Comparison of ENCODE assay signal across 10 mouse cellular contexts in the genomic region with DNA sequence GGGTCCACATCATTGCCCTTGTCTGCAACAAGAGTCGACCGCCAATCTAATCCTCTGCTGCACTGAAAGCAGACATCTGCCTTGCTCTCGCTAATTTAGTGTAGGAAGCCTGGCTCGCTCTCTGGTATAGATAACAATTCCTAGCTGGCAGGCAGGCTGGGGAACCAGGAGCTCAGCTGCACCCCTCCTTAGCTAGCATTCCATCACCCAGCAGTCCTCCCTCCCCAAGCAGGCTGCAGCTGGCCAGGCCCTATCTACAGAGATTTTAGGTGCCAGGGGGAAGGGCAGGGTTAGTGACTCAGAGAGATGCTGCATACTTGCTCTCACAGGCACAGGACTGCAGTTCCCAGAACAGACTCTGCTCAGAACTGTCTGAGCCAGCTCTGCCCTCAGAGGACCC. TPM values are rescaled to one million over a fixed set of nuclear protein-coding genes. Genes with fewer than 3 reads are reported as not detected.
A peak's percentile ranks its signal among the peaks of the same experiment; 100 is the strongest.
DNase-seq lines count a peak whose midpoint lies in the region; ATAC-seq lines count a peak whose summit lies in the region.
"Had no signal": no experiment of that assay in that cellular context is flagged by ENCODE, and none has a peak within 500 bp of the region (broad histone marks: within the 10 kb centered on the region; RNA-seq: fewer than 3 reads in every experiment).

No protein-coding gene starts in this region.

- H3K36me3 ChIP-seq in embryonic facial prominence, embryonic 14.5 days (ENCODE audit: control insufficient read depth, insufficient read depth, low read length) = no peaks in the 10 kb centered on the region
- no peaks in the 10 kb centered on the region for H3K36me3 ChIP-seq in embryonic facial prominence, embryonic 10.5 days (replicated peaks)
- no peaks in the 10 kb centered on the region for H3K36me3 ChIP-seq in neural tube, embryonic 14.5 days (ENCODE audit: control insufficient read depth, insufficient read depth, low read length)
- no peaks in the 10 kb centered on the region for H3K36me3 ChIP-seq in neural tube, embryonic 15.5 days
- H3K36me3 ChIP-seq: intestine, embryonic 15.5 days; midbrain, embryonic 12.5 days had no signal

- no peaks in the 10 kb centered on the region for H3K4me1 ChIP-seq in embryonic facial prominence, embryonic 14.5 days (ENCODE audit: control insufficient read depth, insufficient read depth, low read length)
- no peaks in the 10 kb centered on the region for H3K4me1 ChIP-seq in embryonic facial prominence, embryonic 10.5 days
- H3K4me1 ChIP-seq in neural tube, embryonic 14.5 days (ENCODE audit: control insufficient read depth, insufficient read depth, low read length) = no peaks in the 10 kb centered on the region
- H3K4me1 ChIP-seq in neural tube, embryonic 15.5 days = no peaks in the 10 kb centered on the region
- H3K4me1 ChIP-seq: intestine, embryonic 15.5 days; midbrain, embryonic 12.5 days had no signal

- no peak for ATAC-seq in embryonic facial prominence, embryonic 14.5 days (ENCODE audit: low read depth)
- peak; percentile 24; the same call in 1 of the 2 replicates for ATAC-seq in neural tube, embryonic 14.5 days (ENCODE audit: low read depth)
- no peak for ATAC-seq in neural tube, embryonic 15.5 days (ENCODE audit: low FRiP score)
- ATAC-seq: intestine, embryonic 15.5 days had no signal

- peak; percentile 3 for DNase-seq in embryonic facial prominence, embryonic 14.5 days (ENCODE audit: low spot score)
- DNase-seq in embryonic facial prominence, embryonic 10.5 days (ENCODE audit: low spot score) = no peak
- peak; percentile 19 for DNase-seq in heart, postnatal 14 days
- peak; percentile 58 for DNase-seq in right cerebral cortex, postnatal 25 days
- no peak for DNase-seq in urinary bladder, postnatal 4 days (ENCODE audit: low spot score in 2 of 2)
- no peak for DNase-seq in testis, postnatal 10 days (ENCODE audit: low spot score)

- H3K27ac ChIP-seq in embryonic facial prominence, embryonic 14.5 days (replicated peaks; ENCODE audit: low read depth, low read length) = no peak overlapping the region
- no peak overlapping the region for H3K27ac ChIP-seq in embryonic facial prominence, embryonic 10.5 days (replicated peaks)
- no peak overlapping the region for H3K27ac ChIP-seq in neural tube, embryonic 14.5 days (ENCODE audit: low read depth, low read length)
- H3K27ac ChIP-seq in neural tube, embryonic 15.5 days (replicated peaks) = no peak overlapping the region
- H3K27ac ChIP-seq: intestine, embryonic 15.5 days; midbrain, embryonic 12.5 days had no signal

- H3K4me2 ChIP-seq in embryonic facial prominence, embryonic 14.5 days (ENCODE audit: low read depth, low read length) = no peak overlapping the region
- no peak overlapping the region for H3K4me2 ChIP-seq in neural tube, embryonic 14.5 days (ENCODE audit: low read depth, low read length)
- H3K4me2 ChIP-seq in neural tube, embryonic 15.5 days = no peak overlapping the region
- H3K4me2 ChIP-seq: intestine, embryonic 15.5 days; midbrain, embryonic 12.5 days had no signal

- intact Hi-C loops in heart, postnatal 14 days (cut with DNase I) = no loop called here

- WGBS in embryonic facial prominence, embryonic 14.5 days = 34% methylated on average over 4 of the region's 4 CpGs
- WGBS in embryonic facial prominence, embryonic 10.5 days = 51% methylated on average over 4 of the region's 4 CpGs
- 50% methylated on average over 4 of the region's 4 CpGs for WGBS in neural tube, embryonic 14.5 days
- WGBS in neural tube, embryonic 15.5 days = 39% methylated on average over 4 of the region's 4 CpGs

- H3K27me3 ChIP-seq in embryonic facial prominence, embryonic 14.5 days (replicated peaks; ENCODE audit: control insufficient read depth, insufficient read depth, low read length) = no peaks in the 10 kb centered on the region
- H3K27me3 ChIP-seq in embryonic facial prominence, embryonic 10.5 days (replicated peaks; ENCODE audit: low read depth, poor library complexity, severe bottlenecking) = no peaks in the 10 kb centered on the region
- no peaks in the 10 kb centered on the region for H3K27me3 ChIP-seq in neural tube, embryonic 14.5 days (ENCODE audit: control insufficient read depth, insufficient read depth, low read length)
- H3K27me3 ChIP-seq in neural tube, embryonic 15.5 days (replicated peaks) = no peaks in the 10 kb centered on the region
- H3K27me3 ChIP-seq: intestine, embryonic 15.5 days; midbrain, embryonic 12.5 days had no signal

- no peak overlapping the region for H3K9ac ChIP-seq in embryonic facial prominence, embryonic 14.5 days (ENCODE audit: low read depth, low read length)
- no peak overlapping the region for H3K9ac ChIP-seq in neural tube, embryonic 14.5 days (replicated peaks; ENCODE audit: low read depth, low read length)
- no peak overlapping the region for H3K9ac ChIP-seq in neural tube, embryonic 15.5 days (replicated peaks)
- H3K9ac ChIP-seq: intestine, embryonic 15.5 days; midbrain, embryonic 12.5 days had no signal

- no peak overlapping the region for H3K4me3 ChIP-seq in embryonic facial prominence, embryonic 14.5 days (ENCODE audit: low read depth, low read length)
- no peak overlapping the region for H3K4me3 ChIP-seq in embryonic facial prominence, embryonic 10.5 days
- H3K4me3 ChIP-seq in neural tube, embryonic 14.5 days (ENCODE audit: low read depth, low read length) = no peak overlapping the region
- no peak overlapping the region for H3K4me3 ChIP-seq in neural tube, embryonic 15.5 days (replicated peaks)
- H3K4me3 ChIP-seq: intestine, embryonic 15.5 days; midbrain, embryonic 12.5 days had no signal

- no peaks in the 10 kb centered on the region for H3K9me3 ChIP-seq in embryonic facial prominence, embryonic 14.5 days (ENCODE audit: control insufficient read depth, low read length)
- no peaks in the 10 kb centered on the region for H3K9me3 ChIP-seq in embryonic facial prominence, embryonic 10.5 days
- H3K9me3 ChIP-seq in neural tube, embryonic 14.5 days (ENCODE audit: control insufficient read depth, low read length) = no peaks in the 10 kb centered on the region
- H3K9me3 ChIP-seq in neural tube, embryonic 15.5 days (replicated peaks) = no peaks in the 10 kb centered on the region
- H3K9me3 ChIP-seq: intestine, embryonic 15.5 days; midbrain, embryonic 12.5 days had no signal

RNA-seq across cellular contexts. Expression of a gene that starts 5.9 kb away (rescaled TPM):
- 0.11 and 0.34 TPM in 2 replicates for polyA plus RNA-seq in embryonic facial prominence, embryonic 14.5 days (2014; fragmentation: Nextera tagmentation; extraction: Ambion mirVana)
- 0.19 TPM in 2 replicates for polyA plus RNA-seq in embryonic facial prominence, embryonic 10.5 days (2016; fragmentation: Nextera tagmentation; extraction: Ambion mirVana)
- polyA plus RNA-seq in neural tube, embryonic 14.5 days (2014; fragmentation: Nextera tagmentation; extraction: Ambion mirVana) = 4.1 and 6.6 TPM in 2 replicates
- 4.2 and 5.3 TPM in 2 replicates for polyA plus RNA-seq in neural tube, embryonic 15.5 days (2015; fragmentation: Nextera tagmentation; extraction: Ambion mirVana)
- total RNA-seq in heart, postnatal 14 days (2021) = under 1 TPM; 0.53 to 0.56 TPM

Comparison
In these comparisons a context has a peak if more than half of its experiments do, and no peak if none do; other contexts are left out.
1. DNase-seq: peak in embryonic facial prominence, embryonic 14.5 days (single experiment), heart, postnatal 14 days (2 of 2) and right cerebral cortex, postnatal 25 days (single experiment); none in embryonic facial prominence, embryonic 10.5 days (single experiment), urinary bladder, postnatal 4 days (0 of 2) and testis, postnatal 10 days (single experiment).